Mouse (Mus musculus) cerebellum, adult (tissue): ENCODE data around the gene Gm10153.
"Not testable (repeated sequence)": the region's sequence is repeated elsewhere in the genome, so short reads cannot be mapped to it uniquely, and the experiment has no call there.

Source experiments
- ATAC-seq: cut with Nextera tagmentation; 2 replicates; pipeline ENCODE4 v1.9.2; 2017; ENCODE audit warnings: mild to moderate bottlenecking, moderate library complexity, mixed read lengths; ENCODE audit not compliant: insufficient number of reproducible peaks, low FRiP score, low TSS enrichment

Gm10153 gene

DNA sequence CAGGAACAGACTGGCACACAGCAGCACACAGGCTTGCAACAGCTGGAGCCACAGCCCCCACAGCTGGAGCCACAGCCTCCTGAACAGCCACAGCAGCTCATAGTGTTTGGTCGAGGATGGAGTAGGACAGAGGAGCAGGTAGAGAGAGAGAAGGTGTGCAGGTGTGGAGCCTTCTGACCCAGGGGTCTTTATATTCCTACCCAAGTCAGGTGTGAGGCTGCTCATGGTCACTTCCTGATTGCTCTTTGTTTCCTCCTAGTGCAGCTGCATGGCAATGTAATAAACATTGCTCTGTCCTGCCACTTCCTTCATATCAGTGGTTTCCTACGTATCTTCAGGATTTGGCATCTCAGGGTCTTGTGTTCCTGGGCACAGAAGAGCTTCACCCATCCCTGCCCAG lies at the start of gene Gm10153:
Gene Gm10153, minus strand, starts transcription at position 101 of the 400 bp plus-strand sequence.
- no peak for ATAC-seq

GRCm38 (mm10) chr7:142231540-142231939 lies 41.4 kb upstream of the Gm10153 start:
- ATAC-seq: no peak

GRCm38 (mm10) chr7:142229871-142230270 lies 39.7 kb upstream of the Gm10153 start, which contains the start of gene Krtap5-5:
Gene Krtap5-5 (minus strand): TSS chr7:142229971.
- ATAC-seq: not testable (repeated sequence)

DNA sequence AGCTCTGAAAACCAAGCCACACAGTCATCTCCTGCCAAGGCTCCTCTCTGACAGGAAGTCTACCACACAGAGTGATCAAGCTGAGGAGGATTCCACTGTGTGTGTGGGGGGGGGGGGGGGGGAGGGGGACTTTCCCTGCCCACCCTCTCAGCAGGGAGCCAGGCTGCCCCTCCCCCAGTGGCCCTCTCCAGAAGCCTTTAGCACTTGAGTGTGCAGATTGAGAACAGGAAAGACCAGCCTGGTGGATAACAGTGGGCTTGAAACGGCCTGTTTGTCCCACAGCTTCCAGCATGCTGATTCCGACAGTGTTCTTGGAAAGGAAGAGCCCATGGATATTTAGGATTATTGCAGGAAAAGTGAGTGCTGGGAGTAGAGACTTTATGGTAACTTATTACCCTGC lies 34.3 kb upstream of the Gm10153 start:
- no peak for ATAC-seq

GRCm38 (mm10) chr7:142212136-142212535 lies 21.9 kb upstream of the Gm10153 start:
- ATAC-seq: not testable (repeated sequence)

GRCm38 (mm10) chr7:142211559-142211958 lies 21.4 kb upstream of the Gm10153 start, which contains the start of gene Gm7579:
Gene Gm7579 (plus strand): TSS chr7:142211859.
- ATAC-seq: no peak

DNA sequence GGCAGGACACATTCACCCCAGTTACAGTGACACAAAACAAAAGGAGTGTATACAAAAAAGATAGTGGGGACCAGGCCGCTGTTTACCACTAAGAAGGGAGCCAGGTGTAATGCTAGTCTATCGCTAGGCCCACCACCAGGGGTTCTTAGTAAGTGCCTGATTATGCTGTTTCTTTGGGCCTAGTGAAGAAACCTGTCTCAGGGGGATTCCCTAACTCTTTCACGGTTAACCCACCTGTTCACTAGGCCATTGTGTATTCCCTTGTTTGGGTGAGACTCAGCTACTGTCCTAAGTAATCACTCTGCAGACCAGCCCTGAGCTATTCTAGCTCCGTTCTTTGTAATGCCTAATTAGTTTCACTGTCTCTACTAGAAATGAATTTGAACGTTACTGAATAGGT lies 16.7 kb upstream of the Gm10153 start:
- ATAC-seq: not testable (repeated sequence)

GRCm38 (mm10) chr7:142205488-142205887 lies 15.3 kb upstream of the Gm10153 start:
- no peak for ATAC-seq

- no peak for ATAC-seq
These were observed 10.9 kb upstream of the Gm10153 start, which contains the start of gene Krtap5-3 for GRCm38 (mm10) chr7:142201064-142201463. Gene Krtap5-3 (plus strand): TSS chr7:142201364.

DNA sequence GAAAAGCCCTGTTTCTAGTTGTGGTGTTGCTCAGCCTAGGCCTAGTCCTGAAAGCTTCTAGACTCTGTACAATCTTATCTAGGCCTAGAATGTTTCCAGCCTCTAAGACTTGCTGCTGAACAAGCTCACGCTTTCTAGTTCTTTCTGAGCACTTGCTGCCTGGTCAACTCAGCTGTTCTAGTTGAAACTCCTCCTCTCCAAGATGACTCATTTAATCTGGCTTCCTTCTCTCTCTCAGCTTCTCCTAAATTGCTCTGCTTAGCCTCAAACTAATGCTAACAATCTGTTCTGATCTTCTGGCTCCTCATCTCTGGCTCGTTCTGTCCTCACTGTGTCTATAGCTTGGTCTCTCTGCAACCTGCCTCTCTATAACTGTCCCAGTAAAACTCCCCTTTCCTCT lies 8.6 kb upstream of the Gm10153 start:
- ATAC-seq: no peak

DNA sequence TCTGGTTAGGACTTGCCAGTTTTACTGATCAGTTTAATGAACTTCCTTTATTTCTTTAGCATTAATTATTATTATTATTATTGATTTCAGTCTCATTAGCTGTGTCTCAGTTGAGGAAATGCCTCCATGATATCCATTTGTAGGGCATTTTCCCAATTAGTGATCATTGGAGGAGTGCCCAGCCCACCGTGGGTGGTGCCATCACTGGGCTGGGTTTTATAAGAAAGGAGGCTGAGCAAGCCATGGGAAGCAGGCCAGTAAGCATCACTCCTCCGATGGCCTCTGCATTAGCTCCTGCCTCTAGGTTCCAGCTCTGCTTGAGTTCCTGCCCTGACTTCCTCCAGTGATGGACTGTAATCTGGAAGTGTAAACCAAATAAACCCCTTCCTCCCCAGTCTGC lies 2.0 kb downstream of the Gm10153 start:
- ATAC-seq: no peak

DNA sequence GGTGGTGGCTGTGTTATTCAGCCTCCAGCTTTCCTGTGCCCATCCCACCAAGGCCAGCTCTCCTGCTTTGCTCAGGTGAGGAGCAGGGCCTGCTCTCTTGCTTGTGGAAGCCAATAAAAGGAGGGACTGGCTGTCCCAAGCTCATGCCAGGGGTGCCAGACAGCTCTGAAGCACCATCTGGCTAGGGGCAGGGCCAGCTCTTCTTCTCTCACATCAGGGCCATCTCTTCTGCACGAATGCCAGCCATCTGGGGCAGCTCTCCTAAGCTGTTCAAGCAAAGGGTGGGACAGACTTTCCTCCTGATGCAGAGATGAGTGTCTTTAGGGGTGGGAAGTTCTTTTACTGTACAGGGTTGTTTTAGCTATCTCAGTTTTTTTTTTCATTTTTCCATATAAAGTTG lies 9.2 kb downstream of the Gm10153 start:
- ATAC-seq: no peak

GRCm38 (mm10) chr7:142178685-142179084 lies 11.5 kb downstream of the Gm10153 start:
- ATAC-seq: no peak

DNA sequence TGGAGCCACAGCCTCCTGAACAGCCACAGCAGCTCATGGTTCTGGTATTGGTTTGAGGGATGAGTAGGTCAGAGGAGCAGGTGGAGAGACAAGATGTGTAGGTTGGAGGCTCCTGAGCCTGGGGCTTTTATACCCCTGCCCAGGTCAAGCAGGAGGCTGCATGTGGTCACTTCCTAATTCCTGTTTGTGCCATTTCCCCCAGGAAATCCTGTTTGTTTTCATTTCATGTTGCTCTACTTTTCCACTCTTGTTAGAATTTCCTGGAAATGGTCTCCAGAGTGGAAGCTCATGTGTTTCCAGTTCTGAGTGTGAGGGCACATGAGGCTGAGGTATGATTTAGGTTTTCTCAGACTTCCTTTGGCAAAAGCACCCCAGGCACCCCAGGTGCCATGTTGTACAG lies 14.3 kb downstream of the Gm10153 start, which contains the start of gene Krtap5-2:
Gene Krtap5-2, minus strand, starts transcription at position 101 of the 400 bp plus-strand sequence.
- ATAC-seq: not testable (repeated sequence)

GRCm38 (mm10) chr7:142169836-142170235 lies 20.4 kb downstream of the Gm10153 start:
- ATAC-seq: no peak

DNA sequence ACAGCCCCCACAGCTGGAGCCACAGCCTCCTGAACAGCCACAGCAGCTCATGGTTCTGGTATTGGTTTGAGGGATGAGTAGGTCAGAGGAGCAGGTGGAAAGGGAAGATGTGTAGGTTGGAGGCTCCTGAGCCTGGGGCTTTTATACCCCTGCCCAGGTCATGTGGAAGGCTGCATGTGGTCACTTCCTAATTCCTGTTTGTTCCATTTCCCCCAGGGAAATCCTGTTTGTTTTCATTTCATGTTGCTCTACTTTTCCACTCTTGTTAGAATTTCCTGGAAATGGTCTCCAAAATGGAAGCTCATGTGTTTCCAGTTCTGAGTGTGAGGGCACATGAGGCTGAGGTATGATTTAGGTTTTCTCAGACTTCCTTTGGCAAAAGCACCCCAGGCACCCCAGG lies 24.6 kb downstream of the Gm10153 start, which contains the start of gene Gm4553:
Gene Gm4553, minus strand, starts transcription at position 101 of the 400 bp plus-strand sequence.
- not testable (repeated sequence) for ATAC-seq

GRCm38 (mm10) chr7:142159366-142159765 lies 30.8 kb downstream of the Gm10153 start:
- no peak for ATAC-seq

DNA sequence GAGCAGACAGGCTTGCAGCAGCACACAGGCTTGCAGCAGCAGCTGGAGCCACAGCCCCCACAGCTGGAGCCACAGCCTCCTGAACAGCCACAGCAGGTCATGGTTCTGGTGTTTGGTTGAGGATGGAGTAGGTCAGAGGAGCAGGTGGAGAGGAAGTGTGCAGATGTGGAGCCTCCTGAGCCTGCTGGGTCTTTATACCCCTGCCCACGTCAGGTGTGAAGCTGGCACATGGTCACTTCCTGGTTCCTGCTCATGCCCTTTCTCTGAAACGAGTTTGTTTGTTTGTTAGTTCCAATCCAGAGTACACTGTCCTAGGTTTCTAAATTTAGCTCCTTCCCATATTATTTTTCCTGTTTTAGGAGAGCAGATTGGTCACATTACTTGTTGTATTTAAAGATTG lies 33.2 kb downstream of the Gm10153 start, which contains the start of gene Gm29735:
Gene Gm29735, minus strand, starts transcription at position 101 of the 400 bp plus-strand sequence.
- ATAC-seq: not testable (repeated sequence)

- no peak for ATAC-seq
These were observed 34.9 kb downstream of the Gm10153 start for GRCm38 (mm10) chr7:142155308-142155707.

- ATAC-seq: no peak
These were observed 38.0 kb downstream of the Gm10153 start for GRCm38 (mm10) chr7:142152191-142152590.

GRCm38 (mm10) chr7:142148633-142149032 lies 41.6 kb downstream of the Gm10153 start:
- no peak for ATAC-seq

DNA sequence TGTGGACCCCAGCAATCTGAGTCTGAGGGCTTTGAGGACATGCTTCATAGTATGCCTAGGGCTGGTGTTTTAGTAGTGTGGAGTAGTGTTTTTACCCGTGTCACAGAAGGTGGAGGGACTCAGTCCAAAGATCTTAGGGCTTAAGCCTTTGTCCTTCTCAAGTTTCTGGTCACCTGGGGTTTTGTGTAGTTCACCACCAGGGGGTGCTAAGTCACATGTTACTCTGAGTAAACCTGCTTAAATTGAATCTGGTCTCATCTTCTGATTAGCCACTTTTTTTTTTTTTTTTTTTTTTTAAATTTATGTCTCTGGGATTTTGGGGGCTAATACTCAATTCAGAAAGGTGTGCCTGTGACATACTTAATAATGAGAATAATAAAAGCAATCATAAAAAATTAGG lies 44.2 kb downstream of the Gm10153 start:
- no peak for ATAC-seq
